8 mouse cellular contexts compared by ENCODE assay signal in genomic region chr11:102376196-102376835, GRCm38 (mm10). TPM values are rescaled to one million over a fixed set of nuclear protein-coding genes. Genes with fewer than 3 reads are reported as not detected.
DNase-seq lines count a peak whose midpoint lies in the region; ATAC-seq and TF ChIP-seq lines count a peak whose summit lies in the region.

No protein-coding gene starts in this region.

- no peak overlapping the region for H3K27ac ChIP-seq in limb, embryonic 15.5 days
- peak overlapping the region; percentile 69 for H3K27ac ChIP-seq in stomach, postnatal 0 days (replicated peaks)

- no peak for TF ChIP-seq CTCF in stomach, postnatal 0 days (IDR thresholded peaks at IDR 0.05; ENCODE audit: low read depth)

- no peak for ATAC-seq in limb, embryonic 15.5 days (ENCODE audit: insufficient number of reproducible peaks, low FRiP score, low TSS enrichment, low read depth)
- 0 out of 2 replicates have a peak, but pooled peaks have one; percentile 1 for ATAC-seq in stomach, postnatal 0 days (ENCODE audit: low FRiP score, low TSS enrichment)

- peaks cover 9% of the 10 kb centered on the region; the same call in 1 of the 2 replicates for H3K27me3 ChIP-seq in limb, embryonic 15.5 days
- H3K27me3 ChIP-seq in stomach, postnatal 0 days (ENCODE audit: control insufficient read depth, insufficient read depth, low read length), result no peaks in the 10 kb centered on the region

- no peak overlapping the region for H3K4me3 ChIP-seq in limb, embryonic 15.5 days
- H3K4me3 ChIP-seq in stomach, postnatal 0 days (ENCODE audit: low read depth, low read length), result no peak overlapping the region

- H3K9ac ChIP-seq in limb, embryonic 15.5 days, result no peak overlapping the region
- peak overlapping the region; percentile 51; the same call in 1 of the 2 replicates for H3K9ac ChIP-seq in stomach, postnatal 0 days (ENCODE audit: low read length)

- no peaks in the 10 kb centered on the region for H3K36me3 ChIP-seq in limb, embryonic 15.5 days
- H3K36me3 ChIP-seq in stomach, postnatal 0 days (ENCODE audit: control insufficient read depth, insufficient read depth, low read length), result no peaks in the 10 kb centered on the region

- no peaks in the 10 kb centered on the region for H3K9me3 ChIP-seq in limb, embryonic 15.5 days
- no peaks in the 10 kb centered on the region for H3K9me3 ChIP-seq in stomach, postnatal 0 days (ENCODE audit: control insufficient read depth, low read length)

- peaks cover 12% of the 10 kb centered on the region for H3K4me1 ChIP-seq in limb, embryonic 15.5 days
- H3K4me1 ChIP-seq in stomach, postnatal 0 days (replicated peaks; ENCODE audit: control insufficient read depth, insufficient read depth), result peaks cover 8% of the 10 kb centered on the region

- TF ChIP-seq EP300 in stomach, postnatal 0 days (optimal IDR thresholded peaks at IDR 0.05), result no peak

- 0 out of 2 replicates have a peak overlapping the region, but pooled peaks have one; percentile 27 for H3K4me2 ChIP-seq in limb, embryonic 15.5 days
- H3K4me2 ChIP-seq in stomach, postnatal 0 days (replicated peaks; ENCODE audit: low read depth), result peak overlapping the region; percentile 48

- peak; percentile 29 to 72 for DNase-seq in adrenal gland, adult (ENCODE audit: inconsistent age in 2 of 2, low spot score in 1 of 2)
- DNase-seq in adrenal gland, postnatal 10 days, result no peak
- peak; percentile 31 for DNase-seq in testis, postnatal 10 days (ENCODE audit: low spot score)
- DNase-seq in testis, postnatal 14 days (ENCODE audit: low spot score), result no peak
- no peak for DNase-seq in stomach, postnatal 0 days (ENCODE audit: low spot score)
- no peak for DNase-seq in cerebellum, adult 9-11 months
- no peak for DNase-seq in urinary bladder, postnatal 10 days (ENCODE audit: low spot score)

- 20% methylated on average over 8 of the region's 8 CpGs for WGBS in limb, embryonic 15.5 days
- 12% methylated on average over 8 of the region's 8 CpGs for WGBS in stomach, postnatal 0 days

RNA-seq across cellular contexts. Expression of gene Slc4a1, which starts 10.3 kb away (rescaled TPM):
- 10 to 100 TPM; 26.6 to 64.2 TPM for total RNA-seq in adrenal gland, postnatal 10 days (2021)
- 5.9 and 10.4 TPM in 2 replicates for polyA plus RNA-seq in limb, embryonic 15.5 days (2015; fragmentation: Nextera tagmentation; extraction: Ambion mirVana)
- 0.72 and 1.1 TPM in 2 replicates for polyA plus RNA-seq in stomach, postnatal 0 days (2015; fragmentation: Nextera tagmentation; extraction: Ambion mirVana)

RNA-seq across cellular contexts. Expression of gene Rundc3a, which starts 16.9 kb away (rescaled TPM):
- 10 to 100 TPM; 21.2 to 34.3 TPM for total RNA-seq in adrenal gland, postnatal 10 days (2021)
- 1.2 and 1.6 TPM in 2 replicates for polyA plus RNA-seq in limb, embryonic 15.5 days (2015; fragmentation: Nextera tagmentation; extraction: Ambion mirVana)
- polyA plus RNA-seq in stomach, postnatal 0 days (2015; fragmentation: Nextera tagmentation; extraction: Ambion mirVana), result 5.1 and 5.9 TPM in 2 replicates

RNA-seq across cellular contexts. Expression of gene Slc25a39, which starts 31.4 kb away (rescaled TPM):
- total RNA-seq in adrenal gland, postnatal 10 days (2021), result 100 to 1,000 TPM; 327 to 377 TPM
- 184 and 195 TPM in 2 replicates for polyA plus RNA-seq in limb, embryonic 15.5 days (2015; fragmentation: Nextera tagmentation; extraction: Ambion mirVana)
- polyA plus RNA-seq in stomach, postnatal 0 days (2015; fragmentation: Nextera tagmentation; extraction: Ambion mirVana), result 189 and 200 TPM in 2 replicates

RNA-seq across cellular contexts. Expression of gene Grn, which starts 53.8 kb away (rescaled TPM):
- 100 to 1,000 TPM; 161 to 189 TPM for total RNA-seq in adrenal gland, postnatal 10 days (2021)
- polyA plus RNA-seq in limb, embryonic 15.5 days (2015; fragmentation: Nextera tagmentation; extraction: Ambion mirVana), result 192 and 215 TPM in 2 replicates
- 126 and 142 TPM in 2 replicates for polyA plus RNA-seq in stomach, postnatal 0 days (2015; fragmentation: Nextera tagmentation; extraction: Ambion mirVana)

RNA-seq across cellular contexts. Expression of gene Ubtf, which starts 56.8 kb away (rescaled TPM):
- total RNA-seq in adrenal gland, postnatal 10 days (2021), result 100 to 1,000 TPM in 1 of 2 experiments, 10 to 100 TPM in 1; 96.3 to 100 TPM
- polyA plus RNA-seq in limb, embryonic 15.5 days (2015; fragmentation: Nextera tagmentation; extraction: Ambion mirVana), result 76.0 and 85.7 TPM in 2 replicates
- polyA plus RNA-seq in stomach, postnatal 0 days (2015; fragmentation: Nextera tagmentation; extraction: Ambion mirVana), result 46.6 and 46.7 TPM in 2 replicates

Comparison
In these comparisons a context has a peak if more than half of its experiments do, and no peak if none do; other contexts are left out.
1. DNase-seq: peak in adrenal gland, adult (2 of 2) and testis, postnatal 10 days (single experiment); none in adrenal gland, postnatal 10 days (single experiment), testis, postnatal 14 days (single experiment), stomach, postnatal 0 days (single experiment), cerebellum, adult 9-11 months (single experiment) and urinary bladder, postnatal 10 days (single experiment).